Mouse (Mus musculus) intestine, embryonic 14.5 days (tissue): ENCODE data around the gene Gm15127. TPM values are rescaled to one million over a fixed set of nuclear protein-coding genes. Genes with fewer than 3 reads are reported as not detected.
"Not testable (repeated sequence)": the region's sequence is repeated elsewhere in the genome, so short reads cannot be mapped to it uniquely, and the experiment has no call there.

Experiments used
- ATAC-seq: fragments of 200-750 bp; cut with Nextera tagmentation; replicated peaks from 2 replicates; pipeline ENCODE4 v1.8.0; 2017; ENCODE audit warnings: low read depth, moderate number of reproducible peaks, moderate TSS enrichment, moderate library complexity; ENCODE audit not compliant: low FRiP score, low TSS enrichment
- DNase-seq: peaks from one replicate; pipeline ENCODE4 v3.0.0-alpha.2; 2018; ENCODE audit warnings: low spot score
- H3K27ac ChIP-seq: fragments of 300-500 bp; sonication (generic); 2 replicates; pipeline ENCODE4 v1.5.1; 2014; ENCODE audit warnings: low read depth, mild to moderate bottlenecking, control low read depth
- H3K27me3 ChIP-seq: fragments of 300-500 bp; sonication (generic); replicated peaks from 2 replicates; pipeline ENCODE4 v1.6.1; 2014; ENCODE audit warnings: low read length, control low read depth; ENCODE audit not compliant: control insufficient read depth, insufficient read depth
- H3K36me3 ChIP-seq: fragments of 300-500 bp; sonication (generic); 2 replicates; pipeline ENCODE4 v1.6.1; 2014; ENCODE audit warnings: low read length, control low read depth; ENCODE audit not compliant: control insufficient read depth, insufficient read depth
- H3K4me1 ChIP-seq: fragments of 300-500 bp; sonication (generic); replicated peaks from 2 replicates; pipeline ENCODE4 v1.6.1; 2014; ENCODE audit warnings: low read length, control low read depth, mixed read lengths; ENCODE audit not compliant: control insufficient read depth, insufficient read depth
- H3K4me2 ChIP-seq: fragments of 300-500 bp; sonication (generic); 2 replicates; pipeline ENCODE4 v1.6.1; 2014; ENCODE audit warnings: low read length
- H3K4me3 ChIP-seq: fragments of 300-500 bp; sonication (generic); 2 replicates; pipeline ENCODE4 v1.5.1; 2014; ENCODE audit warnings: low read depth, low read length, control low read depth, mixed read lengths
- H3K9ac ChIP-seq: fragments of 300-500 bp; sonication (generic); 2 replicates; pipeline ENCODE4 v1.6.1; 2014; ENCODE audit warnings: mild to moderate bottlenecking, low read length
- H3K9me3 ChIP-seq: fragments of 300-500 bp; sonication (generic); 2 replicates; pipeline ENCODE4 v1.6.1; 2016; ENCODE audit warnings: low read length, control low read depth; ENCODE audit not compliant: control insufficient read depth
- WGBS: fragments of 180-500 bp; shearing (Covaris S2); extraction: QIAGEN DNeasy Blood & Tissue Kit; methylation state at CpG from one replicate; pipeline ENCODE4 v1.1.7; 2014; 5-methylcytosine and 5-hydroxymethylcytosine counted together
- polyA plus RNA-seq: library from polyadenylated mRNA; unstranded; fragments of >200 nt; fragmentation: Nextera tagmentation; extraction: Ambion mirVana; gene quantifications from 2 replicates; pipeline ENCODE4 v1.2.1, GENCODE M21; 2014

Gene Gm15127
- polyA plus RNA-seq: not detected in 2 replicates

DNA sequence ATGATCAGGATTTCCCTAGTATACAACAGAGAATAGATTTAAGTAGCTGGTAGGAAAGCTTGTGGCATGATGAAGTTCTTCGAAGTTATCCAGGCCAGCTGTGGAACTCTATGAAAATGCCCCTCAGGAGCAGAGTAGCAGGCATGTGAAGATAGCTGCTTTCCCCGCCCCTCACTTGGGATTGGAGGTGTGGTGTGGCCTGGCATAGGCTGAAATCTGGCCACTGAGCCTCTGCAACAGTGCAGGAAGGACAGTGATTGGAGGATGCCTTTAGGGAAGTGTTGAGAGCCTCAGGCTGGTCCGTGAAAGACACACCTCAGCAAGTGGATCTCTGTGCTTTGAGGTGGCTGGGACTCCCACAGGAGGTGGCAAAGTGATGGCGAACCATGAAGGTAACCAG, at the start of gene Gm15127:
TSS of gene Gm15127 (plus strand) at position 301 of the 400 bp plus-strand sequence.
- H3K9ac ChIP-seq, H3K36me3 ChIP-seq, H3K4me3 ChIP-seq, ATAC-seq, H3K9me3 ChIP-seq, H3K4me2 ChIP-seq, H3K4me1 ChIP-seq, DNase-seq, H3K27me3 ChIP-seq, H3K27ac ChIP-seq: not testable (repeated sequence)
- 63% methylated on average over 2 of the region's 4 CpGs for WGBS

DNA sequence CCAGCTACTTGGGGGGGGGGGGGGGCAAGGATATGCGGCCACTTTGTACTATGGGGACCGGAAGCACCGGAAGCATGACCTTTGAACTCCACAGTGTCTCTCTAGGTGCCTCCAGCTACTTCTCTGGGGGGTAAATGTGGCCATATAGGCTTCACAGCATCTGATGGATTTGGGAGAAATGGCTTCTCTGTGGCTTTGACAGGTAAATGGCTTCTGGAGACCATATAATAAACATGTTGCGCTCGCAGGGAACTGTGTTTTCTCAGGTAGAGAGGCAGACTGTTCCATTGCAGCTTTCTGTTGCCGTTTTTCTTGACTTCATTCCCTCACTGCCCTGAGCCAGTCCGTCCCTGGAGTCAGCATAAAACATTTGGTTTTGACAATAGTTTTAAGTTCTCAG, 48.3 kb upstream of the Gm15127 start, which contains the start of gene Gm8334:
TSS of gene Gm8334 (minus strand) at position 101 of the 400 bp plus-strand sequence.
- ATAC-seq, DNase-seq: not testable (repeated sequence)
- 86% methylated on average over 2 of the region's 7 CpGs for WGBS

GRCm38 (mm10) chrX:148676290-148676689, 12.9 kb downstream of the Gm15127 start:
- not testable (repeated sequence) for H3K4me1 ChIP-seq, H3K9me3 ChIP-seq, H3K4me2 ChIP-seq, H3K36me3 ChIP-seq, H3K9ac ChIP-seq, H3K4me3 ChIP-seq, H3K27ac ChIP-seq, DNase-seq, H3K27me3 ChIP-seq, ATAC-seq
- WGBS: 31% methylated on average over 1 of the region's 1 CpGs

More for the DNA sequence above, 48.3 kb upstream of the Gm15127 start, which contains the start of gene Gm8334:
- H3K4me2 ChIP-seq, H3K36me3 ChIP-seq, H3K27ac ChIP-seq, H3K9me3 ChIP-seq, H3K9ac ChIP-seq, H3K27me3 ChIP-seq, H3K4me3 ChIP-seq, H3K4me1 ChIP-seq: not testable (repeated sequence)

Other genes starting within 250 kb of the Gm15127 start
- gene Gm15114, start 174.6 kb upstream of the Gm15127 start, polyA plus RNA-seq: not detected in 2 replicates
- not detected in 2 replicates for gene Gm8334, start 48.4 kb upstream of the Gm15127 start, polyA plus RNA-seq
- gene Luzp4, start 194.0 kb downstream of the Gm15127 start, polyA plus RNA-seq: not detected in 2 replicates